Mouse (Mus musculus) erythroblast, embryonic 14.5 days (primary cell): ENCODE results near the gene Ccdc122. TPM values are rescaled to one million over a fixed set of nuclear protein-coding genes. Genes with fewer than 3 reads are reported as not detected.
"Not testable (repeated sequence)": the region's sequence is repeated elsewhere in the genome, so short reads cannot be mapped to it uniquely, and the experiment has no call there.

ENCODE experiments used
- H3K27me3 ChIP-seq: 2 replicates; pipeline ENCODE4 v1.6.1; 2012; ENCODE audit warnings: inconsistent platforms; ENCODE audit not compliant: control insufficient read depth
- H3K36me3 ChIP-seq: 2 replicates; pipeline ENCODE4 v1.6.1; 2012; ENCODE audit warnings: mild to moderate bottlenecking, inconsistent platforms; ENCODE audit not compliant: control insufficient read depth
- H3K4me1 ChIP-seq: 2 replicates; pipeline ENCODE4 v1.6.1; 2012; ENCODE audit warnings: inconsistent platforms; ENCODE audit not compliant: control insufficient read depth
- H3K4me3 ChIP-seq: replicated peaks from 2 replicates; pipeline ENCODE3; 2012; ENCODE audit warnings: moderate library complexity, mild to moderate bottlenecking, inconsistent platforms
- H3K9me3 ChIP-seq: 2 replicates; pipeline ENCODE4 v1.6.1; 2012; ENCODE audit warnings: low read length, inconsistent platforms, mixed read lengths; ENCODE audit not compliant: control insufficient read depth
- GATA1 ChIP-seq: IDR thresholded peaks from 2 replicates; pipeline ENCODE4 v1.6.1; 2012; ENCODE audit warnings: low read length, inconsistent platforms, mixed read lengths
- TAL1 ChIP-seq: IDR thresholded peaks from 3 replicates; pipeline ENCODE4 v1.6.1; 2012; ENCODE audit warnings: low read length, inconsistent platforms, mixed read lengths
- polyA plus RNA-seq: library from polyadenylated mRNA; stranded (reverse); fragments of >175 nt; gene quantifications from 2 replicates; pipeline ENCODE4 v1.2.3, GENCODE M21; 2012

Ccdc122 gene
- polyA plus RNA-seq, result 0.12 TPM in 1 of 2 replicates, not detected in the other

- Histone ChIP-seq H3K36me3 (no peaks in the 10 kb centered on the region; the same call in 1 of the 2 replicates), H3K27me3 (peaks cover 11% of the 10 kb centered on the region), H3K4me3 (peak within 1 kb of the TSS; percentile 69), H3K9me3 (no peaks in the 10 kb centered on the region), H3K4me1 (peaks cover 12% of the 10 kb centered on the region)
- TF ChIP-seq GATA1 (no peak), TAL1 (no peak)
Observed at GRCm38 (mm10) chr14:77036226-77037046, at the start of gene Ccdc122, which contains the start of gene Lacc1. Ccdc122 (plus strand) TSS chr14:77036772. Lacc1 (minus strand) TSS chr14:77036904.

GRCm38 (mm10) chr14:76990351-76990750, 46.2 kb upstream of the Ccdc122 start:
- not testable (repeated sequence) for H3K27me3 ChIP-seq, H3K4me1 ChIP-seq, H3K36me3 ChIP-seq, H3K9me3 ChIP-seq, H3K4me3 ChIP-seq

GRCm38 (mm10) chr14:77004740-77005139, 31.8 kb upstream of the Ccdc122 start:
- TF ChIP-seq GATA1, result no peak
- TF ChIP-seq TAL1, result no peak
- H3K9me3 ChIP-seq, result no peaks in the 10 kb centered on the region
- H3K4me3 ChIP-seq, result no peak overlapping the region
- H3K36me3 ChIP-seq, result no peaks in the 10 kb centered on the region
- H3K27me3 ChIP-seq, result no peaks in the 10 kb centered on the region
- H3K4me1 ChIP-seq, result no peaks in the 10 kb centered on the region

GRCm38 (mm10) chr14:77005566-77005965, 31.0 kb upstream of the Ccdc122 start:
- H3K36me3 ChIP-seq, result no peaks in the 10 kb centered on the region
- TF ChIP-seq TAL1, result no peak
- TF ChIP-seq GATA1, result no peak
- H3K4me1 ChIP-seq, result no peaks in the 10 kb centered on the region
- H3K4me3 ChIP-seq, result no peak overlapping the region
- no peaks in the 10 kb centered on the region for H3K27me3 ChIP-seq
- no peaks in the 10 kb centered on the region for H3K9me3 ChIP-seq

- no peaks in the 10 kb centered on the region for H3K27me3 ChIP-seq
- no peaks in the 10 kb centered on the region for H3K4me1 ChIP-seq
- TF ChIP-seq TAL1 (no peak), GATA1 (no peak)
- no peaks in the 10 kb centered on the region for H3K36me3 ChIP-seq
- no peak overlapping the region for H3K4me3 ChIP-seq
- no peaks in the 10 kb centered on the region for H3K9me3 ChIP-seq
Observed at GRCm38 (mm10) chr14:77008238-77008637, 28.3 kb upstream of the Ccdc122 start.

- H3K4me1 ChIP-seq, result no peaks in the 10 kb centered on the region; the same call in 1 of the 2 replicates
Observed at GRCm38 (mm10) chr14:77011804-77012203, 24.8 kb upstream of the Ccdc122 start.

GRCm38 (mm10) chr14:77016783-77017182, 19.8 kb upstream of the Ccdc122 start:
- H3K36me3 ChIP-seq, H3K27me3 ChIP-seq, H3K4me3 ChIP-seq, H3K4me1 ChIP-seq, H3K9me3 ChIP-seq: not testable (repeated sequence)

More at GRCm38 (mm10) chr14:77011804-77012203, 24.8 kb upstream of the Ccdc122 start:
- H3K4me3 ChIP-seq, result no peak overlapping the region
- H3K9me3 ChIP-seq, result no peaks in the 10 kb centered on the region
- TF ChIP-seq TAL1 (no peak), GATA1 (no peak)
- H3K36me3 ChIP-seq, result no peaks in the 10 kb centered on the region
- H3K27me3 ChIP-seq, result no peaks in the 10 kb centered on the region

- TF ChIP-seq TAL1, result no peak
- Histone ChIP-seq H3K4me1 (peaks cover 2% of the 10 kb centered on the region; the same call in 1 of the 2 replicates), H3K27me3 (no peaks in the 10 kb centered on the region), H3K4me3 (no peak overlapping the region), H3K9me3 (no peaks in the 10 kb centered on the region), H3K36me3 (no peaks in the 10 kb centered on the region)
Observed at GRCm38 (mm10) chr14:77017211-77017610, 19.4 kb upstream of the Ccdc122 start.

GRCm38 (mm10) chr14:77024499-77024898, 12.1 kb upstream of the Ccdc122 start:
- no peak for TF ChIP-seq TAL1
- TF ChIP-seq GATA1, result no peak
- Histone ChIP-seq H3K9me3 (no peaks in the 10 kb centered on the region), H3K27me3 (no peaks in the 10 kb centered on the region), H3K36me3 (no peaks in the 10 kb centered on the region), H3K4me1 (no peaks in the 10 kb centered on the region), H3K4me3 (no peak overlapping the region)
